Mouse (Mus musculus): Measurements from ENCODE around the gene BC053393.
A peak's percentile ranks its signal among the peaks of the same experiment; 100 is the strongest.
"Not testable (repeated sequence)": the region's sequence is repeated elsewhere in the genome, so short reads cannot be mapped to it uniquely, and the experiment has no call there.

Gene BC053393

DNA sequence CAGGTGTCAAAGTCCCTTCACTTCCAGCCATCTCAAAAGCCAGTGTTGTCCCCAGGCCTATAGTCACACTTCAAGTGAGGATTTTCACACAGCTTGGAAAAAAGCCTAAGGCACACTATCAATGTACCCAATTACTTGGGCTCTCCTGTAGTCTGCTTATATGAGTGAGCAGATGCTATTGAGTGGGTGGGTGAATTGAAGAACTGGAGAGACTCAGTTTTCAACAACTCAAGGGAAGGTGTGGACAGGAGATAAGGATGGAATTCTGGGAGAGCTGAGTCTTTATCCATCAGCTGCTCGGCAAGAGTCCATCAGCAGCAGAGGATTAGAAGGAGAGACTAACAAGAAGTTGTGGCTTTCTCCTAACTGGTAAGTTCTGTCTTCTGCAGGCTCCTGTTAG, at the start of gene BC053393:
Gene BC053393 (plus strand): TSS at position 210 of the 400 bp plus-strand sequence.
- no peak for DNase-seq (ENCODE audit: low spot score)

DNA sequence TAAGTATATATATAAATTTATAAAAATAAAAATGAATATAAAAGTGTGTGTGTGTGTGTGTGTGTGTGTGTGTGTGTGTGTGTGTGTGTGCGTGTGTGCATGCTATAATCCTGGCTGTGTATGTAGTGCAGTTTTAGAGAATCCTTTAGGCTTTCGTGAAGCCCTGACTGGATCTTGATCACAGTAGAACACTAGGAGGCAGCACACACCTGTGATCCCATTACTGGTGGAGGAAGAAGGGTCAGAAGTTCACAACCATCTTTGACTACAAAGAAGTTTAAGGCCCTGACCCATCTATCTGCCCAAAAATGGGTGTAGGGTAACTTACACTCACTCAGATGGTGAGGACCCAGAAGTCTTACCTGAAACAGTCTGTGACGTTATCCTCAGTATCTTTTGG, 48.6 kb upstream of the BC053393 start:
- DNase-seq (ENCODE audit: low spot score) = no peak

DNA sequence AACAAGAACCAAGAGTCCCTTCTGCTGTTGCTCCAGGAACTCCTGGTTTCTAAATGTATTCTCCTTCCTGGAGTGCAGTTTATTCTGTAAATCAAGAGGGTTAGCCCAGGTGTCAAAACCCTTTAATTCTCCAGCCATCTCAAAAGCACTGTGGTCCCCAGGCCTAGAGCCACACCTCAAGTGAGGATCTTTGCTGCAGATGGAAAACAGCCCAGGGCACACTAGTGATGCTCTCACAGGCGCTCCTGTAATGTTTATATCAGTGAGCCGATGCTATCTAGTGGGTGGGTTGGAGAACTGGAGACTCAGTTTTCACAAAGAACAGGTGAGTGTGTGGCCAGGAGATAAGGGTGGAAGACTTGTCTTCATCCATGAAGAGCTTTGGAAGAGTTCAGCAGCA, 47.4 kb upstream of the BC053393 start, which contains the start of gene Gm12169:
Gene Gm12169 (plus strand): TSS at position 301 of the 400 bp plus-strand sequence.
- DNase-seq (ENCODE audit: low spot score) = no peak

DNA sequence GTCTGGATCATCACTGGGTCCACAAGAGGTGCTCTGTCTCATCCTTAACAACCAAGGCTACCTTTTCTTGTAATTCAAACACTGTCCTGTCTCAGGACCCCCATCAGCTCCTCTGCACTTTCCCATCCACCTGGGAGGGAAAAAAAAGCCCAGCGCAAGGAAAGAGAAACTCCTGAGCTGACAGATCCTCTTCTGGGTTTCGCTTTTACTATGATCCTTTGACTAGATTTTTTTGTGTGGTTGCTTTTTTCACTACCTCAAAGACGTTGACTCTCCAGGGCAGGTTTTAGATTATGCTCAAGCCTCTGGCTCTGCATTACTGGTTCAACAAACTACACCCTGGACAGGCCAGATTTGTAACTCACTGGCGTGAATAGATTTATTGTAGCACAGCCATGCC, 41.2 kb upstream of the BC053393 start:
- no peak for DNase-seq (ENCODE audit: low spot score)

DNA sequence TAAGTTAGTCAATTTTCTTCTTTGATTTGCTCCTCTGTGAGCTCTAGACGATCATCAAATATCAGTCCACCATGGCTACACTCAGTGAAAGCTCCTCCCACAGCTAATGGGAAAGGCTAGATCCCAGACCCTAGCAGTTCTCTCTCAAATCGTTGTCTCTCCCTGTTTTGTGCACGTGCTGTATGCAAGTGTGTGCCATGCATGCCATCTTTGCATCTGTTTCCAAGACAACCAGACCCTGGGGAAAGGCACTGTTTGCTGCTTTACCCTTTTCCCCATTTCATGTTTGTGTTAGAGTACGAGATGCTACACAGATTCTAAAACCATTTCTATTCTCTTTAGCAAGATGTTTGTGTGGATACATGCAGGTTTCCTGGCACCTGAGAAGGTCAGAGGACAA, 34.4 kb upstream of the BC053393 start:
- DNase-seq (ENCODE audit: low spot score) = no peak

DNA sequence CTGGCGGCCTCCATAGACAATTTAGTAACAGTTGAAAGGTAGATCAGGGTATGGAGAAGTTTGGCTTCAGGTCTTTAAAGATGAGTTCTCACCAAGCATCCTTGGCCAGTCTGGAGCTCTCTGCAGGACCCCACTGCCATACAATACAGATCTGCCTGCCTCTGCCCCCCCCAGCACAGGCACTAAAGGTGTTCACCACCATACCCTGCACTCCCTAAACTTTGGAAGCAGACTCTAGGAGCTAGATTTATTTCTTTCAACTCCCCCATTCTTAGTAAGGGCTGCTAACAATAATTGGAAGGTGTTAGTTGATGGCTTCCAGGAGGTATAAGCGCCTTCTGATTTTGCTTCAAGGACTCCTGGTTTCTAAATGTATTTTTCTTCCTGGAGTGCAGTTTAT, 27.8 kb upstream of the BC053393 start:
- DNase-seq (ENCODE audit: low spot score) = no peak

DNA sequence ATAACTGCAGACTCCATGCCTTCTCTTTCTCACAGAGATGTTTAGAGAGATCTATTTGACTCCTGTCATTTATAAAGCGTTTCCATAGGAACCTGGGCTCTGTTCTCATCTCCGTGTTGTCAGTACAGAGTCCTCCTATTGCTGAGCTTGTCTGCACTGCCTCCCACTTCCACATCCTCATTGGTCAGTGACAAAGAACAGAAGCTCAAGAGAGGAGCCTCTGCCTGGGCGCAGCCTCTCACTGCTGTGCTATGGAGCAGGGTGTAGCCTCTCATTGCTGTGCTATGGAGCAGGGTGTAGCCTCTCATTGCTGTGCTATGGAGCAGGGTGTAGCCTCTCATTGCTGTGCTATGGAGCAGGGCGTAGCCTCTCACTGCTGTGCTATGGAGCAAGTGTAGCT, 21.6 kb upstream of the BC053393 start:
- no peak for DNase-seq (ENCODE audit: low spot score)

DNA sequence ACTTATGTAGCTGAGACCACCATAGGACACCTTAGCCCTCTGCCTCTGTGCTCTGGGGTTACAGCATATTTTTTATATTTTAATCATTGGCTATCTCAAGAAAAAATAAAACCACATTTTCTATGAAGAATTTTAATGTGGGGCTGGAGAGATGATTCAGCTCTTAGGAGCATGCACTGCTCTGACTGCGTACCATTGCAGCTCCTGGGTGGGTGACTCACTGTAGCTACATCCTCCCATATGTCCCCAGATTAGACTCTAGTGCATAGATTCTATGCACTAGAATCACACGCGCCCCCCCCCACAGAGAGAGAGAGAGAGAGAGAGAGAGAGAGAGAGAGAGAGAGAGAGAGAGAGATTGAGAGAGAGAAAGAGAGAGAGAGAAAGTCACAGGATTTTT, 18.6 kb upstream of the BC053393 start:
- DNase-seq (ENCODE audit: low spot score) = no peak

DNA sequence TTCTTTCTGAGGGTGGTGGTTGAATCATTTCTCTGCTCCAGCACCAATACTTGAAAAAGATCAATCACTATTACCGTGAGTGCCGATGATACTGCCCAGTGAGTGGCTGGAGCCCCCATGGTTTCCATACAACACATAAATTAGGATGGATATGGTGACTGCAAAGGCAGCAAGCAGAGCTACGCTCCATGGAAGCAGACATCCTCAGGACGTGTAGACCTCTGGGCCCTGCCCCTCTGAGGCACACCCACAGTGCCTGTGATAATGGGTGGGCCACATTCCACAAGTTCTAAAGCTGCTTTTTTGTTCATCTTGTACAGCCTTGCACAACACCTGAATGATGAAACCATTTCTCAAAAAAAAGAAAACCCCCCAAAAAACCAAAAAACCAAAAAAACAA, 10.2 kb upstream of the BC053393 start:
- DNase-seq (ENCODE audit: low spot score) = no peak

DNA sequence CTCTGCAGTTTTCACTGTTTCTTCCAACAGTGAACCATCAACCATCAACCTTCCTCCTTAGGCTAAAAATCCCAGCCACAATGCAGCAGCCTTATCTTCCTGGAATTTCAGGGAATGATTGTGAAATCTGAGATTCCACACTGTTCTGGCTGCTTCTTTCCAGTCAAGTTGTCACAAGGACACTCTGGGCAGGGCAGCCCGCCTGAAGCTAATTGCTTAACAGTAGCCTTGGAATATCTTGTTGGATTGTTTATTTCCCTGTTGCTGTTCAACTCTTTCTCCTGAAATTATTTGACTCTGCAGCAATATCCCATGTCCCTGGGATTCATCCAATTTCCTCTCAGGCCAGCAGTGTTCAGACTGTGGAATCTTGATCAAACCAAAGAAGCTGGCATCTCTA, 6.7 kb upstream of the BC053393 start:
- DNase-seq (ENCODE audit: low spot score) = no peak

DNA sequence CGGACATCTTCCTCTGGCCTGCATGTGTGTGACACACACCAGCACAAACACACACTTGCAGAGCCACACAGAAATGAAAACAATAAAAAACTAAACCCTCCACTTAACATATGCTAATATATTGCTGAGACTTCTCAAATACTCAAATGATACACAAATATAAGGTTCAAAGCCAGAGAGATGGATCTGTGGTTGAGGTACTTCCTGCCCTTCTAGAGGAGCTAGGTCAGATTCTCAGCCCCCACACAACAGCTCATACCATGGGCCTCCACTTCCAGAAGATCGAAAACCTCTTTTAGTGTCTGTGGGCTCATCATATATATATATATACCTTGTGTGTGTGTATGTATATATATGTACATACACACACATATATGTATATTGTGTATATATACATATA, 5.4 kb upstream of the BC053393 start:
- no peak for DNase-seq (ENCODE audit: low spot score)

DNA sequence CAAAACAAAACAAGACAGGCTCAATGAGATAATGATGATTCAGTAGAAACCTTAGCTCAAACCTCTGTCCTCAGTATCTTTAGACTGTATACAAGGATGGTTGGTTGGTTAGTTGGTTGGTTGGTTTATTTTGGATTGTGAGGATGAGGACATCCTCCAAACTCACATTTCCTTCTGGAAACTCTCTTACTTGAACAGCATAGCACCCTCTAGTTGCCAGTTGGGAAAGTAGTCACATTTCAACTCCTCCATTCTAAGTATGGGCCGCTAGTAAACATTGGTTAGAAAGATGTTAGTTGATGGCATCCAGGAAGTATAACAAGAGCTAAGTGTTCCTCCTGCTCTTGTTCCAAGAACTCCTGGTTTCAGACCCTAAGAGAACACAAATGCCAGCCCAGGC, 2.2 kb upstream of the BC053393 start:
- no peak for DNase-seq (ENCODE audit: low spot score)

DNA sequence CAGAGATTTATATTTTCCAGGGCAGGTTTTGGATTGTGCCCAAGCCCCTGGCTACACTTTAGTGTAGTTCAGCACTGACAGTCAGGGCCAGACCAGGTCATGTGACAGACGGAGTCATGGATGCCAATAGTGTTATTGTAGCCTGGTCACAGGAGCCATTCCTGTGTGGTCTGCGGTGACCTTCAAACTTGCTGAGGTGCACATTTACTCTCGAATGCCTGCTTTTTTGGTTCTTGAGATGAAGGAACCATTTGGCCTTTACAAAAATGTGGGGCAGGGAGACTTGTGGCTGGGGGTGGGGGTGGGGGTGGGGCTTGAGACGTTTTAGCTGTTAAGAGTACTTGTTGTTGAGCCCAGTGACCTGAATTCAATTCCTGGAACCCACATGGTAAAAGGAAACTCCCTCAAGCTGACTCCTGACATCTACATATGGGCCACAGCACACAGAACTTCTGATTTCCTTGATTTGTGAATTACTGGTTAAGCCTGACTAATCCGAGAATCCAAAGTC, 7.5 kb downstream of the BC053393 start:
- no peak for DNase-seq (ENCODE audit: low spot score)

DNA sequence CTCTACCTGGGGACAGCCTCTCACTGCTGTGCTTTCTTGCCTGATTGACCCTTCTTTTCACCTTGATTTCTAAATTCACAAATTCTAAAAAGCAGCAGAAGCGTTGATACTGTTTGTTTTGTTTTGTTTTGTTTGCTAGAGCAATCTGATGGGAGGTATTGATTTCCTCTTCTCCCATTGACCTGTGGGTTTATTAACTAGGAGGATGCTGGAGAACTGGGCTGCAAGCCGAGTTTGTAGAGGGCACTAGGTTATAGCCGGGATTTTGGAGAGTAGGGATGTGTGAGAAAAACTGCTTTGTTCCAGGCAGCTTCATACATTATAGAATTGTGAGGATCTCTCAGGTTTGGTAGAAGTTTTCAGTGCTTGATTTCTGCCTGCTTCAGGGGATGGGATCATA, 9.1 kb downstream of the BC053393 start:
- DNase-seq (ENCODE audit: low spot score) = no peak

DNA sequence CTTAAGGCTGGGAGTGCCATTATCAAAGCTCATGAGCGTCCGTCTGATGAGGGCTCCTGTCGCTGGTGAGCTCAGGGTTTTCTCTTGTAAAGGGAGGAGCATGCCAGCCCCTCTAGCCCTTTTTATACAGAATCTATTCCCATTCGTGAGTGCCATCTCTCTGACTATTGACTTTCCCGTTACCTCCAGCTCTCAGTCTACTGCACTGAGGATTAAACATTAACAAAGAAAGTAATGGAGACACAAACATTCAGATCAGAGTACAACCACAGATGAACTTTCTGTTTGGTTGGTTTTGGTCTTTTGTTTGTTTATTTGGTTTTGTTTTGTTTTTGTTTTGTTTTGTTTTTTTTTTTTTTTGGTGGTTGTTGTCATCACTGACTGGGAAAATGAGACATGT, 11.4 kb downstream of the BC053393 start:
- no peak for DNase-seq (ENCODE audit: low spot score)

DNA sequence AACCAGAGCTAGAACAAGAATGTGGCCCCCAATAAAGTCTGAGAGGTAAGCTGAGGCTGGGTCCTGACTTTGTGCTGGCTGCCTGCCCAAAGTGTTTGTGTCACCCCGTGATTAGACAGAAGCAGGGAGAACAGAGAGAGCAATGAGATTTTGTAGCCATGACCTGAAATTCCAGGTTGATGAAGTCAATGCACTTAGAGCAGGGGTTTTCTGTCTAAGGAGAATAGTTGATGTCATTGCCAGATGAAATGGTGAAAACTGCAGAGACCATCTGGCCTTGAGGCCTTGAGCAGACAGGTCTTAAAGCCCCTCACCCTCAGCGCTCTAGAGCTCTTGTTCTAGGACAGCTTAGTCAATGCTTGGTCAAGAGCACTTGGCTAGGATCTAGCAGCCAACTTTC, 21.1 kb downstream of the BC053393 start:
- DNase-seq (ENCODE audit: low spot score) = no peak

DNA sequence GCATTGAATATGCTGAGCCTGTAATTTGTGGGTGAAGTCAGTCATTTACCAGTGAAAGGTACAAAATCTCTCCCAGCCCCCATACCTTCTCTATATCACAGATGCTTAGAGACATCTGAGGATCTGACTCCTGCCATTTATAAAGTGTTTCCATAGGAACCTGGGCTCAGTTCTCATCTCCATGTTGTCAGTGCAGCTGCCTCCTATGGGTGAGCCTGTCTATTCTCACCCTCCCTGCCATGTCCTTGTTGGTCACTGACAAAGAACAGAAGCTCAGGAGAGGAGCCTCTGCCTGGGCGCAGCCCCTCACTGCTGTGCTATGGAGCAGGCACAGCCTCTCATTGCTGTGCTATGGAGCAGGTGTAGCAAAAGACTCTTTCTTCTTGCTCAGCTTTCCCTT, 48.6 kb downstream of the BC053393 start:
- DNase-seq (ENCODE audit: low spot score) = no peak

DNA sequence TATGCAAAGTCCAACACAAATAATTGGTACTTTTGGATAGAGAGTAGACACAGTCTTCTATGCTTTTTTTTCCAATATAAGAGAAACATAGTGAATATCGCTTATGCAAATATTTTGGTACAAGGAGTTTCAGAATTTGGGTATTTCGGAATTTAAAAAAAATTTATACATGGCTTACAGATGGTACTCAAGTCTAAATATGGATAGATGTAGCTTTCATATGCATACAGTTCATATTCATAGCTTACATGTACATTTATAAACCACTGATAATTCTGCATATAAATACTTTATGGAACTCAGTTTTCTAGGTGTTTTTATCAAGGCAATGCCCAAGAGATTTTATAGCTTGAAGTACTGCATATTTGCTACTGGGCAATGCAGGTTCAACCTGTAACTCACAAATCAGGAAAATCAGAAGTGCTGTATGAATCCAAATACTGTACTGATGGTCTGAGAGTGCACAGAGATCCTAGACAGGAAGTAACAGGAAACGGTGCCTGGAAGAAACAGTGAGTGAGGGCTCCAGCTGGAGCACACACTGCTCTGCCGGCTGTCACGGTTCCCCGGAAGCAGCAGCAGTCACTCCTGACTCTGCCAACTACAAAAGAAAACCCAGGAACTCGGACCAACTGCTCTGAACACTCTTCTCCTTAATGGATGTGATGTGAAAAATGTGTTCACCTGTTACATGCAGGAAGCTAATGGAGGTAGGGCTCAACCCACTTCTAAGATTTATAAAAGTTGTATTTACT, 49.3 kb downstream of the BC053393 start:
- no peak for DNase-seq (ENCODE audit: low spot score)

DNA sequence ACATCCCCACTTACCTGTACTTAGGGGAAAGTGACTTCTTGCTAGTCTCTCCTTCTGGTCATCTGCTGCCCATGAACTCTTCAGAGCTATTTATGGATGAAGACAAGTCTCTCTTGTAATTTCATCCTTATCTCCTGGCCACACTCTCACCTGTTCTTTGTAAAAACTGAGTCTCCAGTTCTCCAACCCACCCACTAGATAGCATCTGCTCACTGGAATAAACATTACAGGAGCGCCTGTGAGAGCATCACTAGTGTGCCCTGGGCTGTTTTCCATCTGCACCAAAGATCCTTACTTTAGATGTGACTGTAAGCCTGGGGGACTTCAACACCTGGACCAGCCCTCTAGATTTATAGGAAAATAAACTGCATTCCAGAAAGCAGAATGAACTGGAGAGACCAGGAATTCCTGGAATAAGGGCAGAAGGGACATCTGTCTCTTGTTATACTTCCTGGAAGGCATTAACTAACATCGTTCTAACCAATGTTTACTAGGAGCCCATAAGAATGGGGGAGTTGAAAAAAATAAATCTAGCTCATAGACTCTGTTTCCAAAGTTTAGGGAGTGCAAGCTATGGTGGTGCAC, 58.0 kb downstream of the BC053393 start, which contains the start of gene Dppa1:
Gene Dppa1 (minus strand): TSS at position 51 of the 585 bp plus-strand sequence.
- DNase-seq (ENCODE audit: low spot score) = no peak

DNA sequence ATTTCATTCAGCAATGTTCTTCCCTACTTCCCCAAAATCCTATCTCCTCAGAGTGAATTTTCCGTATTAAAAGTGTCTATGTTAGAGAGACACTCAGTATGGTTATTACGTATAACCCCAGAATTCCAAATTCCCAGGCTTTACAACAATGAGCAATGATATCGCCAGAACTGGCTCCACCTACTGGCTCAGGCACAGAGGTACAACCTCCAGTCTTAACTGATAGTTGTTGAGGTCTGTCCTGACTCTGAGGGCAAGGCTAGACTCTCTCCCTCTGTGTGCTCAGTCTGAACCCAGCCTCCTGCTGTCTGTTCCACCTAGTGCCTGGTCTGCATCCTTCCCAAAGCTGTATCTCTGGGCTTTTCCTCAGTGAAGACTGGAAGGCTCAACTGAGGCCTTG, 60.3 kb downstream of the BC053393 start:
- peak; percentile 6 for DNase-seq (ENCODE audit: low spot score)

DNA sequence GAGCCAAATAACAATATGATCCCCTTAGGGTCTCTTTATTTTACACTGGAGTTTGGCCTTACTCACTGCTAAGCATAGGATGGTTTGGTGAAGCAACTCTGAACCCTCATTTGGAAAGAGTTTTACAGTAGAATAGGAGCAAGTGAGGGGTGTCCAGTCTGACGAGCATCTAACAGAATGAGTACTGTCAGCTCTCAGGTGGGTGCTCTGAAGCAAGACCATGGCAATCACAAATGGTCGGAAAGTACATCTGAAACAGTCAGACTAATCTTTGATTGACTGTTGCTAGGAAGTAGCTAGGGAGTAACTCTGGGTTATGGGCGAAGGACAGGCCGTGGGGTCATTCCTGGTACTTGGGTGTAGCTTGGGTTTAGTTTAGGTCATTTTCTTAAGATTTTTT, 64.2 kb downstream of the BC053393 start:
- DNase-seq (ENCODE audit: low spot score) = not testable (repeated sequence)

DNA sequence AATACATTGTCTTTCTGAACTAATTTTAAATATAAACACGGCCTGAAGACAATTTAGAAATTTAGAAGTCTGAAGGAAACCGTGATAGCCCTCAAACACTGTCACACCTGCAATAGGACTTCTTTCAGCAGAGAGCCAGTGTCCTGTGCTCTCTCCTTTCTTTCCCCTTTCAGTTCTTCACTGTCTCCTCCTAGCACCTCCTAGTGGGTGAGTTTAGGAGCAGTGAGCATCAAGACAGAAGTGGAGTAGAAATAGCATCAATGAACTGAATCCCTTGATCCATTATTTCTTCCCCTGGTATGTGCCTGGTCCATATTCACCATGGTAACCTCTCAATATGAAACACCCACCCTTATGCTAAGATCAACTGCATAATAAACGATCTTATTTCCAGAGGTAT, 65.2 kb downstream of the BC053393 start:
- DNase-seq (ENCODE audit: low spot score) = no peak

All from urinary bladder, postnatal 14 days (tissue).